Comparison of ENCODE assay signal across 8 mouse cellular contexts in genomic region chr2:92141073-92141472, GRCm38 (mm10). TPM values are rescaled to one million over a fixed set of nuclear protein-coding genes. Genes with fewer than 3 reads are reported as not detected.
DNase-seq lines count a peak whose midpoint lies in the region; ATAC-seq and TF ChIP-seq lines count a peak whose summit lies in the region.

No protein-coding gene starts in this region.

- TF ChIP-seq CTCF in left cerebral cortex, adult 2 months (IDR thresholded peaks at IDR 0.05), result no peak

- no peaks in the 10 kb centered on the region for H3K9me3 ChIP-seq in heart, embryonic 11.5 days (replicated peaks; ENCODE audit: control insufficient read depth, low read length)
- H3K9me3 ChIP-seq in hindbrain, embryonic 15.5 days, result no peaks in the 10 kb centered on the region
- no peaks in the 10 kb centered on the region for H3K9me3 ChIP-seq in midbrain, embryonic 14.5 days (ENCODE audit: control insufficient read depth, low read length)

- H3K4me3 ChIP-seq in heart, embryonic 11.5 days (ENCODE audit: low read depth, low read length), result peak overlapping the region; percentile 30
- H3K4me3 ChIP-seq in hindbrain, embryonic 15.5 days, result no peak overlapping the region
- no peak overlapping the region for H3K4me3 ChIP-seq in midbrain, embryonic 14.5 days (replicated peaks; ENCODE audit: low read depth, low read length)
- no peak overlapping the region for H3K4me3 ChIP-seq in left cerebral cortex, adult 2 months

- H3K4me1 ChIP-seq in heart, embryonic 11.5 days (ENCODE audit: control insufficient read depth, insufficient read depth, low read length), result no peaks in the 10 kb centered on the region
- peaks cover 5% of the 10 kb centered on the region; the same call in 1 of the 2 replicates for H3K4me1 ChIP-seq in hindbrain, embryonic 15.5 days (replicated peaks)
- H3K4me1 ChIP-seq in midbrain, embryonic 14.5 days (ENCODE audit: control insufficient read depth, insufficient read depth, low read length), result no peaks in the 10 kb centered on the region

- no peak overlapping the region for H3K9ac ChIP-seq in heart, embryonic 11.5 days (ENCODE audit: low read depth, low read length)
- no peak overlapping the region for H3K9ac ChIP-seq in hindbrain, embryonic 15.5 days
- H3K9ac ChIP-seq in midbrain, embryonic 14.5 days (replicated peaks; ENCODE audit: low read length), result no peak overlapping the region

- 10% methylated on average over 11 of the region's 11 CpGs for WGBS in heart, embryonic 11.5 days (ENCODE audit: insufficient replicate concordance)
- 23% methylated on average over 11 of the region's 11 CpGs for WGBS in hindbrain, embryonic 15.5 days
- 29% methylated on average over 11 of the region's 11 CpGs for WGBS in midbrain, embryonic 14.5 days

- no peak overlapping the region for H3K27ac ChIP-seq in heart, embryonic 11.5 days (ENCODE audit: low read depth, low read length)
- H3K27ac ChIP-seq in hindbrain, embryonic 15.5 days (replicated peaks), result no peak overlapping the region
- H3K27ac ChIP-seq in midbrain, embryonic 14.5 days (replicated peaks; ENCODE audit: low read depth, low read length), result no peak overlapping the region
- no peak overlapping the region for H3K27ac ChIP-seq in left cerebral cortex, adult 2 months

- ATAC-seq in heart, embryonic 11.5 days (replicated peaks; ENCODE audit: insufficient number of reproducible peaks, low FRiP score, low TSS enrichment), result no peak
- no peak for ATAC-seq in hindbrain, embryonic 15.5 days (ENCODE audit: low FRiP score, low read depth)
- no peak for ATAC-seq in midbrain, embryonic 14.5 days (ENCODE audit: low FRiP score, low TSS enrichment)

- no peaks in the 10 kb centered on the region for H3K27me3 ChIP-seq in heart, embryonic 11.5 days (ENCODE audit: control insufficient read depth, insufficient read depth, low read length)
- H3K27me3 ChIP-seq in hindbrain, embryonic 15.5 days, result no peaks in the 10 kb centered on the region
- H3K27me3 ChIP-seq in midbrain, embryonic 14.5 days (ENCODE audit: control insufficient read depth, insufficient read depth, low read length), result no peaks in the 10 kb centered on the region

- H3K4me2 ChIP-seq in heart, embryonic 11.5 days, result peak overlapping the region; percentile 68
- peak overlapping the region; percentile 33 for H3K4me2 ChIP-seq in hindbrain, embryonic 15.5 days
- no peak overlapping the region for H3K4me2 ChIP-seq in midbrain, embryonic 14.5 days (ENCODE audit: low read length)

- no peak for DNase-seq in heart, adult 18-20 months
- DNase-seq in embryo, embryonic 9.5 days (ENCODE audit: extremely low spot score), result peak; percentile 21
- DNase-seq in midbrain, embryonic 14.5 days, result peak; percentile 13
- DNase-seq in spleen, postnatal 14 days (ENCODE audit: low spot score in 2 of 2), result no peak
- DNase-seq in urinary bladder, postnatal 14 days (ENCODE audit: low spot score), result no peak
- DNase-seq in left cerebral cortex, adult 2 months (ENCODE audit: extremely low spot score in 1 of 2, low spot score in 2 of 2), result no peak

- H3K36me3 ChIP-seq in heart, embryonic 11.5 days (ENCODE audit: control insufficient read depth, insufficient read depth, low read length), result no peaks in the 10 kb centered on the region
- H3K36me3 ChIP-seq in hindbrain, embryonic 15.5 days, result no peaks in the 10 kb centered on the region
- H3K36me3 ChIP-seq in midbrain, embryonic 14.5 days (ENCODE audit: control insufficient read depth, insufficient read depth, low read length), result no peaks in the 10 kb centered on the region

- intact Hi-C loops in left cerebral cortex, adult 2 months (cut with DNase I), result no loop called here

RNA-seq across cellular contexts. Expression of gene Phf21a, which starts 48.2 kb away (rescaled TPM):
- polyA plus RNA-seq in heart, embryonic 11.5 days (2014; fragmentation: Nextera tagmentation; extraction: Ambion mirVana), result 18.8 and 25.5 TPM in 2 replicates
- total RNA-seq in heart, adult 18-20 months (2021), result 10 to 100 TPM; 23.8 to 25.3 TPM
- polyA plus RNA-seq in hindbrain, embryonic 15.5 days (2015; fragmentation: Nextera tagmentation; extraction: Ambion mirVana), result 34.1 and 37.2 TPM in 2 replicates
- polyA plus RNA-seq in midbrain, embryonic 14.5 days (2014; fragmentation: Nextera tagmentation; extraction: Ambion mirVana), result 32.3 and 35.4 TPM in 2 replicates
- total RNA-seq in left cerebral cortex, adult 2 months (2021), result 100 to 1,000 TPM; 124 to 153 TPM

Comparison
In these comparisons a context has a peak if more than half of its experiments do, and no peak if none do; other contexts are left out.
1. DNase-seq: peak in embryo, embryonic 9.5 days (single experiment) and midbrain, embryonic 14.5 days (single experiment); none in heart, adult 18-20 months (0 of 2), spleen, postnatal 14 days (0 of 2), urinary bladder, postnatal 14 days (single experiment) and left cerebral cortex, adult 2 months (0 of 2).